Mouse (Mus musculus) midbrain, postnatal 0 days (tissue): ENCODE measurements at regions not wholly inside any gene's neighbourhood (a gene's known extent, or its start where the extent isn't known, plus 50 kb on each side); places are given as distances from the start of the nearest gene placed in this dataset.

Experiments used
- ATAC-seq: fragments of 200-750 bp; cut with Nextera tagmentation; 2 replicates; pipeline ENCODE4 v1.8.0; 2017; ENCODE audit warnings: moderate number of reproducible peaks, mild to moderate bottlenecking, moderate TSS enrichment, moderate library complexity; ENCODE audit not compliant: low FRiP score
- DNase-seq: peaks from one replicate; pipeline ENCODE4 v3.0.0-alpha.2; 2015; ENCODE audit warnings: low spot score
- H3K27ac ChIP-seq: fragments of 300-500 bp; sonication (generic); 2 replicates; pipeline ENCODE4 v1.5.1; 2014; ENCODE audit warnings: low read depth, mild to moderate bottlenecking, low read length, mixed read lengths
- H3K27me3 ChIP-seq: fragments of 300-500 bp; sonication (generic); 2 replicates; pipeline ENCODE4 v1.6.1; 2014; ENCODE audit warnings: low read length, control low read depth, mixed read lengths; ENCODE audit not compliant: insufficient read depth
- H3K36me3 ChIP-seq: fragments of 300-500 bp; sonication (generic); 2 replicates; pipeline ENCODE4 v1.6.1; 2014; ENCODE audit warnings: low read length, control low read depth, mixed read lengths; ENCODE audit not compliant: insufficient read depth
- H3K4me1 ChIP-seq: fragments of 300-500 bp; sonication (generic); 2 replicates; pipeline ENCODE4 v1.6.1; 2014; ENCODE audit warnings: mild to moderate bottlenecking, control low read depth, antibody characterized with exemption, low read length, mixed read lengths; ENCODE audit not compliant: insufficient read depth
- H3K4me2 ChIP-seq: fragments of 300-500 bp; sonication (generic); 2 replicates; pipeline ENCODE4 v1.6.1; 2014; ENCODE audit warnings: low read depth, mild to moderate bottlenecking, low read length, mixed read lengths; ENCODE audit not compliant: poor library complexity, severe bottlenecking
- H3K4me3 ChIP-seq: fragments of 300-500 bp; sonication (generic); 2 replicates; pipeline ENCODE4 v1.5.1; 2014; ENCODE audit warnings: low read depth, mild to moderate bottlenecking, low read length, moderate library complexity
- H3K9ac ChIP-seq: fragments of 300-500 bp; sonication (generic); replicated peaks from 2 replicates; pipeline ENCODE4 v1.6.1; 2014; ENCODE audit warnings: mild to moderate bottlenecking, low read length, moderate library complexity, mixed read lengths; ENCODE audit not compliant: poor library complexity, severe bottlenecking
- H3K9me3 ChIP-seq: fragments of 300-500 bp; sonication (generic); 2 replicates; pipeline ENCODE4 v1.6.1; 2016; ENCODE audit warnings: low read length, control low read depth
- CTCF ChIP-seq: IDR thresholded peaks from 2 replicates; pipeline ENCODE4 v1.5.1; 2016; ENCODE audit warnings: antibody characterized with exemption, mild to moderate bottlenecking
- WGBS: fragments of 180-500 bp; shearing (Covaris S2); extraction: QIAGEN DNeasy Blood & Tissue Kit; methylation state at CpG from one replicate; pipeline ENCODE4 v1.1.7; 2014; 5-methylcytosine and 5-hydroxymethylcytosine counted together

DNA sequence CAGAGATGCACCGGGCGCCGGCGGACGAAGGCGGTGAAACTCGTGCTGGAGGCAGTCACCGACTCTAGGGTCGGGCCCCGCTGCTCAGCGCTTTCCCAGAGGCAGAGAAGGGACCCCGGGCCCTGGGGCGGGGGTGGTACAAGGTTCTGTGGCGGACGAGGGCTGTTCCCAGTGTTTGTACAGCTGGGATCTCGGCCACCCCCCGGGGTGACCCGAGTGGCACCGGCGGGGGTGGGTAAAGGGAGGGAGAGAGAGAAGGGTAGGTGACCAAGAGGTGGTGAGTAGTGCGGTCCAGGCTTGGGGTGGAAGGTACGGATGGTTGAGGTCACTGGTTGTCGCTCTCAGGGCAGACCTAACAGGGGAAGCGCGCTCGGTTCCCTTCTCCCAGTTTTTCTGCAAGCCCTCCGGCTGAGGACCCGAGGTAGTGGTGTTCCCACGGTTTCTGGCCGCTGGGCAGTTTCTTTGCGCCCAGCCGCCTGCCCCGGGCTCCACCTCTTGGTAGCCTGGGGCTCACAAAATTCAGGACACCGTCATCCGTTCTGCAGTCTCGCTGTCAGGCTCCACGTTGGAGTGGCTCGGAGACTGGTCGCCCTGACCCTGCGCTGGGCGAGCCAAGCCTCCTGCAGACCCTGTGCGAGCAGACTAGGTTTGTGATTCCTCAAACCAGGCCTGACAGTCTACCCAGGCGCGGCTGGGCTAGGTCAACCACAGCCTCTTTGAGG lies 112.4 kb upstream of the Six2 start:
- TF ChIP-seq CTCF = no peak
- Histone ChIP-seq H3K9ac (no peak overlapping the region), H3K4me1 (peaks cover 7% of the 10 kb centered on the region; the same call in 1 of the 2 replicates), H3K27ac (no peak overlapping the region), H3K9me3 (no peaks in the 10 kb centered on the region), H3K4me2 (peak overlapping the region; percentile 65), H3K4me3 (peak overlapping the region; percentile 36), H3K27me3 (peaks cover 52% of the 10 kb centered on the region), H3K36me3 (no peaks in the 10 kb centered on the region)
- WGBS = 9% methylated on average over 44 of the region's 44 CpGs
- no peak for ATAC-seq
- DNase-seq = no peak

DNA sequence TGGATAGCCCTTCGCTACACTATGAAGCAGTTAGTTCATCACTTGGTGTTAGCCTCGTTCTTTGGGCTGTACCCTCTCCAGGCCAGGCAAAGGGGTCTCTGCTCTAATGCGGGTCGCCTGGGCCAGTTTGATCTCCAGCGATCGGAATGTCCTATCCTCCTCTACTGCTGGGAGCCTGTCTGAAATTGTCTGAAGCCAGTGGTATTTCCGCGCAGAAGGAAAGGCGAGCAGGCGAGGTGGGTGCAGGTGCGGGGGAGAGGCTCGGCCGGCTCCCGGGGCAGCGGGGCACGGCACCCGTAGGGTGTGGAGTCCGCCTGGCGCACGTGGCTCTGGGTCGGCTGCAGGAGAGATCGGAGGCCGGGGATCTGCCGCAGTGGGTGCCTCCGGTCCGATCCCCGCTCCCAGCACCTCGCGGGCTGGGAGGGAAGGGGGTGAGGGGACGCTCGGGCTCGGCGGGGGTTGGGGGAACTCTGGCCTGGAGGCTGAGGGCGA lies 111.8 kb upstream of the Six2 start:
- WGBS = under 1% methylated on average over 33 of the region's 34 CpGs
- DNase-seq (no peak), ATAC-seq (no peak)
- peaks cover 47% of the 10 kb centered on the region for H3K27me3 ChIP-seq
- no peak overlapping the region for H3K9ac ChIP-seq
- H3K27ac ChIP-seq = no peak overlapping the region
- no peaks in the 10 kb centered on the region for H3K36me3 ChIP-seq
- peak overlapping the region; percentile 65 for H3K4me2 ChIP-seq
- H3K9me3 ChIP-seq = no peaks in the 10 kb centered on the region
- H3K4me3 ChIP-seq = peak overlapping the region; percentile 36
- TF ChIP-seq CTCF = no peak
- peaks cover 7% of the 10 kb centered on the region; the same call in 1 of the 2 replicates for H3K4me1 ChIP-seq

DNA sequence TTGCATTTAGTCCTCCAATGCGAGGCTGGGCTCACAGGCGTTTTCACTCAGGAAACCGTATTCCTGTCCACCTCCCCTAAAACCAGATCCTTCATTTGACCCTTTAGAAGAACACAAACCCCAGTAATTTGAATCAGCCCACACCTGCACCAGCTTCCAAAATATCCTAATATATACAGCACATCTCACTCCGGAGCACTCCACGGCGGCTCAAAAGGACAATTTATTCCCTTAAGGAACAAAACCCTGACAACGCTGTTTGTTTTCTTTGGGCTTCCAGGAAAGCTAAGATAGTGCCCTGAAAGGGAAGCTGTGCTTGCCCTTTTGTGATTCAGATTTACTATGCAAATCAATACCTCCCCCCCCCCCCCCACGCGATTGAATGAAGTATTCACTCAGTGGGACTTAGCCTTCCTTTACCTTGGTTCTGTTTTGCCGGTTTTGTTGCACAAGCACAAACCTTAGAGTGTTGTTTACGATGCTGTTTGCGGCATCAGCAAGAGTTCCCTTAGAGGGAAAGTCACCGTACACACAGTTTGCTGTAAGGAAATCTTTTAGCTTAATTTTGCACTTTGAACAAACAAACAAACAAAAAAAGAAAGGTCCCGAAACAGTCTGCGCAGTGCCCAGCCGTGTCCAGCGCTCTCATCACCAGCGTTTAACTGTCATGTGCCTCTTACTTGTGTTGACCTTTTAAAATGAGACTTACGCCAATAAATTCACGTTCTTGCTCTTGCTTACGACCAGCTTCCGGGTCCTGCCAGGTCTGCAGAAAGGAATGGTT lies 111.2 kb upstream of the Six2 start:
- no peak for TF ChIP-seq CTCF
- Histone ChIP-seq H3K4me3 (peak overlapping the region; percentile 36), H3K9me3 (no peaks in the 10 kb centered on the region), H3K4me2 (peak overlapping the region; percentile 65), H3K27me3 (peaks cover 48% of the 10 kb centered on the region), H3K27ac (no peak overlapping the region), H3K9ac (no peak overlapping the region), H3K4me1 (peaks cover 7% of the 10 kb centered on the region; the same call in 1 of the 2 replicates), H3K36me3 (no peaks in the 10 kb centered on the region)
- 2% methylated on average over 22 of the region's 22 CpGs for WGBS
- no peak for ATAC-seq
- no peak for DNase-seq

DNA sequence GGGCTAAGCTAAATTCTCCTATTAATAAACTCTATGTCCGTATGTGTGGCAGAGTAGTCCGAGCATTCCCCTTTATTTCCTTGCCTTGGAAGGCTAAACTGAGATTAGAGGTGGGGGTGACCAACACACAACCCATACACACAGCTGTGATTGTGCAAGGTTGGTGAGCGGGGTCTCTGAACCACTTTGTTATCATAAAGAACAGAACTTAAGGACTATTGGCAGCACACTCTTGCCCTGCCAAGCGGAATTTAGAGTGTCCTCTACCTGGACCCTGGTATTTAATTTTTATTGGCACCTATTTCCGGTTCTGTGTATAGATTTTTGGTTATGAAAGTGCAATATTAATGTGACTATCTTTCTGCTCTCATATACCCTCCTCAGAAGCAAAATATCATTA lies 109.7 kb upstream of the Six2 start:
- TF ChIP-seq CTCF = no peak
- H3K4me1 ChIP-seq = peaks cover 7% of the 10 kb centered on the region; the same call in 1 of the 2 replicates
- no peaks in the 10 kb centered on the region for H3K9me3 ChIP-seq
- no peak overlapping the region for H3K27ac ChIP-seq
- 70% methylated on average over 5 of the region's 5 CpGs for WGBS
- H3K4me2 ChIP-seq = no peak overlapping the region
- H3K36me3 ChIP-seq = no peaks in the 10 kb centered on the region
- H3K4me3 ChIP-seq = no peak overlapping the region
- no peak for ATAC-seq
- no peak overlapping the region for H3K9ac ChIP-seq
- DNase-seq = no peak
- peaks cover 44% of the 10 kb centered on the region for H3K27me3 ChIP-seq

DNA sequence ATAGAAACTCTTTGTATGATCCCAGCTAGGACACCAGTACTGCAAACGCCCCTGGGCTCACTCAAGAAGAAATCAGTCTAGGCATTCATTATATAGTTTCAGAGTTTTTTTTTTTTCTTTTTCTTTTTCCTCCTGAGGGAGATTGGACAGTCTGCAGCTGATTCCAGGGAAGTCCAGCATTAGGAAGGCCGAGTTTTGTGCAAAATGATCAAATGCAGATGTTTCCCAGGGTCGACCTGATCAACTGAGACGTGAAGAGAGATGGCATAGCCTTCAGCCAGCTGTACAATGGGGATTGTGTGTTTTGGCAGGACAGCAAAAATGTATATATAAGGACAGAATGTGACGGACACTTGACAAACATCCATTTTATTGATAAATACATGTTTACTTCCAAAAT lies 107.7 kb upstream of the Six2 start:
- DNase-seq = no peak
- peaks cover 36% of the 10 kb centered on the region for H3K27me3 ChIP-seq
- 69% methylated on average over 5 of the region's 5 CpGs for WGBS

More for the DNA sequence above, 107.7 kb upstream of the Six2 start:
- Histone ChIP-seq H3K27ac (no peak overlapping the region), H3K9ac (no peak overlapping the region), H3K4me2 (no peak overlapping the region), H3K36me3 (no peaks in the 10 kb centered on the region), H3K9me3 (no peaks in the 10 kb centered on the region), H3K4me1 (peaks cover 7% of the 10 kb centered on the region; the same call in 1 of the 2 replicates), H3K4me3 (no peak overlapping the region)
- no peak for TF ChIP-seq CTCF
- ATAC-seq = no peak
